Mouse (Mus musculus): ENCODE measurements around the gene Acacb. TPM values are rescaled to one million over a fixed set of nuclear protein-coding genes. Genes with fewer than 3 reads are reported as not detected.
A peak's percentile ranks its signal among the peaks of the same experiment; 100 is the strongest.

The Acacb gene
- polyA plus RNA-seq, 1 experiment from 2014 or later, result 1.8 TPM

- H3K4me3 ChIP-seq, result no peak overlapping the region; the same call in 1 of the 2 replicates
- 87% methylated on average over 7 of the region's 7 CpGs for WGBS
- H3K9me3 ChIP-seq, result no peaks in the 10 kb centered on the region
Observed at GRCm38 (mm10) chr5:114126499-114127244, 19.7 kb upstream of the Acacb start.

DNA sequence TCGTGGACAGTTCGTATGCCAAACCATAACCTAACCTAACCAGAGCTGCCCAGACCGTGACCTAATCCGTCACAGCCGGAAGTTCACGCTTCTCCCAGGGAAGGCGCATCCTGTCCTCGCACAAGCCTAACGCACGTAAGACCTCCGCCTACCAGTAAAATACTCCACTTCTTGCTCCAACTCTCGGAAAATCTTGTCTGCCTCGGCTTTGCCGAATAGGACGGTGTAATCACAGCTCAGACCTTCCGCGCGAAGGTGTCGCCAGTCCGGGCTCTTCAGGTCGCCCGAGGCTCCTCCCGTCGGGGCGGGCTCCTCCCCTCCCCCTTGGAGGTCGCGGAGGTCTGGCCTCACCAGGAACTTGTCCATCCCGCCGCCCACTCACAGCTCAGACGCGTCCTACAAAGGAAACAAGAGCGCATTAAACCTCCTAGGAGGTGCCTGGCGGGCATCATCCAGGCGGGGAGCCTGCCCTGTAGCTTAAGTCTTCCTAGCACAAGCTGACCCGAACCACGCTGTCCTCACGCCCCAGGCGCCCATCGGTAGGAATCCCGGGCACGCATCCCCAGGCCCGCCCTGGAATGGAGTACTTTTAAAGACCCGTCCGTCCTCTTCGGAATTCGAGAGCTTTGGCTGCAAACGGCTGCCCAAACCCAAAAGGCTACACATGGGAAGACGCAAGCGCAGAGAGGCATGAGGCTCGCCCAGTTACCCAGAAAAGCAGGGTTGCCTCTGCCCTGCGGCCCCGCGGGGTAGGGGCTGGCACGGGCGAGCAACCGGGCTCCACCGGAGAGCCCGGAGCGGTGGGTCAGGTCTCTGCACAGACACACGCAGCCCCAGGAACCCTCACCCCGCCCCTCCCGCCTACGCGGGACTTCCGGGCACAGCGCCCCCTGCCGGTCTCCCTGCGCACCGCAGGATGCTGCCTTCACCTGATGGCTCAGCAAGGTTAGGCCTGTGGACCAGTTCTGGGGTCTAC is 18.7 kb upstream of the Acacb start, which contains the start of gene Alkbh2:
Gene Alkbh2 (minus strand): TSS at position 845 of the 976 bp plus-strand sequence.
- Histone ChIP-seq H3K9ac (peak within 1 kb of the TSS; percentile 68), H3K27ac (peak within 1 kb of the TSS; percentile 21), H3K36me3 (peaks cover 24% of the 10 kb centered on the region), H3K4me3 (peak within 1 kb of the TSS; percentile 55), H3K4me2 (replicated peaks) (peak within 1 kb of the TSS; percentile 95), H3K9me3 (no peaks in the 10 kb centered on the region), H3K27me3 (replicated peaks) (no peaks in the 10 kb centered on the region), H3K4me1 (peaks cover 15% of the 10 kb centered on the region)
- peak; percentile 41 for ATAC-seq (ENCODE audit: low FRiP score, low read depth)
- under 1% methylated on average over 68 of the region's 69 CpGs for WGBS

More at GRCm38 (mm10) chr5:114126499-114127244, 19.7 kb upstream of the Acacb start:
- Histone ChIP-seq H3K27me3 (replicated peaks) (no peaks in the 10 kb centered on the region), H3K27ac (no peak overlapping the region), H3K4me1 (peaks cover 6% of the 10 kb centered on the region), H3K36me3 (peaks cover 34% of the 10 kb centered on the region), H3K4me2 (replicated peaks) (peak overlapping the region; percentile 95), H3K9ac (peak overlapping the region; percentile 68; the same call in 1 of the 2 replicates)
- ATAC-seq (ENCODE audit: low FRiP score, low read depth), result no peak

DNA sequence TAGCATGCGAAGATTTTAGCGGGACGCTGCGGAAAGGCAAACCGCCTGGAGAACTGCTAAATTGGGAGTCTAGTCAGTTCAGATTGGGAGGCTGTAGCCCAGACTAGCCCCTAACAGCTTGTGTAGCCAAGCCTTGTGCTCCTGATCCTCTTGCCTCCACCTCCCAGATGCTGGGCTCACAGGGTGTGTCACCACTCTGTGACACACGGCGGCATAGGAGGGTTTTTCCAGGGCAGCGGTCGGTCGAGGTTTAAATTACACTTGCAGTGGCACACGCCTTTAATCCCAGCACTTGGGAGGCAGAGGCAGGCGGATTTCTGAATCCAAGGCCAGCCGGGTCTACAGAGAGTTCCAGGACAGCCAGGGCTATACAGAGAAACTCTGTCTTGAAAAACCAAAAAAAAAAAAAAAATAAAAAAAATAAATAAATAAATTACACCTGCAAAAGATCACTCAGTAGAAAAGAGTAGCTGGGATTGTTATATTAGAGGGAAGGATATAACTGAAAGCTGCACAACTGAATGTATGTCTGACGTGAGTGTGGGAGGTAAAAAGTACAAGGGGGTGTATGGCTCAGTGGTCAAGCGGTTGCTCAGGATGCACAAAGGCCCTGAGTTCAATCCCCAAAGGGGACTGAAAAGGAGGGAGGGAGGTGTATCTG is 16.7 kb upstream of the Acacb start:
- peak overlapping the region; percentile 90 for H3K4me2 ChIP-seq (replicated peaks)
- H3K27ac ChIP-seq, result no peak overlapping the region
- ATAC-seq (ENCODE audit: low FRiP score, low read depth), result no peak
- H3K27me3 ChIP-seq (replicated peaks), result no peaks in the 10 kb centered on the region
- H3K4me3 ChIP-seq, result peak overlapping the region; percentile 70; the same call in 1 of the 2 replicates
- H3K36me3 ChIP-seq, result peaks cover 7% of the 10 kb centered on the region; the same call in 1 of the 2 replicates
- H3K9me3 ChIP-seq, result no peaks in the 10 kb centered on the region
- peaks cover 15% of the 10 kb centered on the region for H3K4me1 ChIP-seq
- 80% methylated on average over 15 of the region's 15 CpGs for WGBS
- H3K9ac ChIP-seq, result no peak overlapping the region

GRCm38 (mm10) chr5:114130211-114130605 is 16.1 kb upstream of the Acacb start, which contains the start of gene Ung:
Gene Ung, plus strand, starts transcription at chr5:114130386.
- H3K9ac ChIP-seq, result peak within 1 kb of the TSS; percentile 63
- H3K27ac ChIP-seq, result no peak within 1 kb of the TSS
- no peaks in the 10 kb centered on the region for H3K27me3 ChIP-seq (replicated peaks)
- H3K4me1 ChIP-seq, result peaks cover 15% of the 10 kb centered on the region
- peak within 1 kb of the TSS; percentile 90 for H3K4me2 ChIP-seq (replicated peaks)
- H3K4me3 ChIP-seq, result peak within 1 kb of the TSS; percentile 70
- ATAC-seq (ENCODE audit: low FRiP score, low read depth), result peak; percentile 61
- WGBS, result under 1% methylated on average over 29 of the region's 29 CpGs
- H3K36me3 ChIP-seq, result peaks cover 7% of the 10 kb centered on the region; the same call in 1 of the 2 replicates
- no peaks in the 10 kb centered on the region for H3K9me3 ChIP-seq

DNA sequence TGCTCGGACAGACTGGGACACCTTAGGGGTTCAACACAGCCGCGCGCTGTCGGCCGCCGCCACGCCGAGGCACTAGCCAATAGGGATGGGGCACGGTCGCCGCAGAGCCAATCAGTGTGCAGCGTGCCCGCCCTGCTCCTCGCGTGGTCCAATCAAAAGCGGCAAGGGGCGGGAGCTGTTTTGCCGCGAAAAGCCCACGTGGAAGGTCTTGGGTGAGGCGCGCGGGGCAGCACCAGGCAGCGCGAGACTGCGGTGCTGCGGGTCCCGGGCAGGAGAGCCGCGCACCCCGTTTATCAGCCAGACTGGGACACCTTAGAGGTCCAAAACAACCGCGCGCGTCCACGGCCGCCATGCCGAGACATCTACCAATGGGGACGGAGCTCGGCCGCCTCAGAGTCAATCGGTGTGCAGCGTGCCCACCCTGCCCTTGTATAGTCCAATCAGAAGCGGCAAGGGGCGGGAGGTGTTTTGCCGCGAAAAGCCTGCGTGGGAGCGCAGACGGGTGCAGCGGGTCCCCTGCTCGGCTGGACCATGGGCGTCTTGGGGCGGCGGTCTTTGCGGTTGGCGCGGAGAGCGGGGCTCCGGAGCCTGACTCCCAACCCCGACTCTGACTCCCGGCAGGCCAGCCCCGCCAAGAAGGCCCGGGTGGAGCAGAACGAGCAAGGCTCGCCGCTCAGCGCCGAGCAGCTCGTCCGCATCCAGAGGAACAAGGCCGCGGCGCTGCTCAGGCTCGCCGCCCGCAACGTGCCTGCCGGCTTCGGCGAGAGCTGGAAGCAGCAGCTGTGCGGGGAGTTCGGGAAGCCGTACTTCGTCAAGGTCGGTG is 15.4 kb upstream of the Acacb start:
- Histone ChIP-seq H3K4me3 (peak overlapping the region; percentile 70), H3K9ac (peak overlapping the region; percentile 63), H3K27ac (no peak overlapping the region), H3K9me3 (no peaks in the 10 kb centered on the region), H3K4me2 (replicated peaks) (peak overlapping the region; percentile 90), H3K4me1 (peaks cover 15% of the 10 kb centered on the region), H3K36me3 (no peaks in the 10 kb centered on the region), H3K27me3 (replicated peaks) (no peaks in the 10 kb centered on the region)
- WGBS, result under 1% methylated on average over 87 of the region's 87 CpGs
- peak; percentile 98 for ATAC-seq (ENCODE audit: low FRiP score, low read depth)

- Histone ChIP-seq H3K9ac (peak overlapping the region; percentile 63), H3K27me3 (replicated peaks) (no peaks in the 10 kb centered on the region), H3K4me3 (peak overlapping the region; percentile 70), H3K4me2 (replicated peaks) (peak overlapping the region; percentile 90), H3K4me1 (peaks cover 15% of the 10 kb centered on the region), H3K27ac (no peak overlapping the region), H3K36me3 (no peaks in the 10 kb centered on the region), H3K9me3 (no peaks in the 10 kb centered on the region)
- under 1% methylated on average over 15 of the region's 15 CpGs for WGBS
- no peak for ATAC-seq (ENCODE audit: low FRiP score, low read depth)
Observed at GRCm38 (mm10) chr5:114131521-114131840, 14.9 kb upstream of the Acacb start.

DNA sequence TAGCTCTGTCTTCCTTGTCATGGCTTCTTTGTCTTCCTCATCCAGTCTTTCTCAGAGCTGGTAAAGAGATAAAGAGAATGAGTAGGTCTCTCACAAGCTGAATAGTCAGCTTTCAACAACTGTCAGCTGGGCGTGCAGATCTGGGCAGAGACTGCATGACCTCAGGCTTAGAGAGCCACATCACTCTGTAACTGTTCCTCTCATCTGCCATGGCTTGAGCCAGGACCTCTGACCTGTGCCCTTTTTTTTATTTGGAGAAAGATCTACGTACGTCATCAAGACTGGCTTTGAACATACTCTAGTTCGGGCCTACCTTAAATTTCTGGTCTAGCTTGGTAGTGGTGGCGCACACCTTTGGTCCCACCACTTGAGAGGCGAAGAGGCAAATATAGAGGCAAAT is 13.5 kb upstream of the Acacb start:
- H3K4me3 ChIP-seq, result no peak overlapping the region
- no peak for ATAC-seq (ENCODE audit: low FRiP score, low read depth)
- no peaks in the 10 kb centered on the region for H3K9me3 ChIP-seq
- 0 out of 2 replicates have a peak, but pooled peaks cover 4% of the 10 kb centered on the region for H3K36me3 ChIP-seq
- H3K27me3 ChIP-seq (replicated peaks), result no peaks in the 10 kb centered on the region
- no peak overlapping the region for H3K9ac ChIP-seq
- H3K4me1 ChIP-seq, result peaks cover 17% of the 10 kb centered on the region
- H3K4me2 ChIP-seq (replicated peaks), result no peak overlapping the region
- no peak overlapping the region for H3K27ac ChIP-seq
- WGBS, result 84% methylated on average over 6 of the region's 6 CpGs

DNA sequence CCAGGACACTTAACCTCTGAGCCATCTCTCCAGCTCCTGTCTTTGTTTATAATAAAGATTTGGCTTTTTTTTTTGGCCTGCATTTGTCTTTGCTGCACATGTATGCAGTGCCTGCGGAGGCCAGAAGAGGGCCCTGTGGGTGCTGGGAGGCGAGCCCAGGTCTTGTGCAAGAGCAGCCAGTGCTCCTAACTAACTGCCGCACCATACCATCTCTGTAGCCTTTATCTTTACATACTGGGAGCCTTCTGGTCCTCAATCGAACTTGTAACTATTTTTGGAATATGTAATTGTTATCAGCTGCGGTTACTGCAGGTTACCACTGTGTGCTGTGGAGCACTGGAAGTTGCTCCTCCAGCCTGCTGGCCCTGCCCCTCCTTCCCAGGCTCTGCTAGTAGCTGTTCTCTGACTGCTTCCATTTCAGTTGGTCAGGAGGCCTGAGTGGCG is 12.2 kb upstream of the Acacb start:
- Histone ChIP-seq H3K9ac (no peak overlapping the region), H3K36me3 (0 out of 2 replicates have a peak, but pooled peaks cover 4% of the 10 kb centered on the region)

DNA sequence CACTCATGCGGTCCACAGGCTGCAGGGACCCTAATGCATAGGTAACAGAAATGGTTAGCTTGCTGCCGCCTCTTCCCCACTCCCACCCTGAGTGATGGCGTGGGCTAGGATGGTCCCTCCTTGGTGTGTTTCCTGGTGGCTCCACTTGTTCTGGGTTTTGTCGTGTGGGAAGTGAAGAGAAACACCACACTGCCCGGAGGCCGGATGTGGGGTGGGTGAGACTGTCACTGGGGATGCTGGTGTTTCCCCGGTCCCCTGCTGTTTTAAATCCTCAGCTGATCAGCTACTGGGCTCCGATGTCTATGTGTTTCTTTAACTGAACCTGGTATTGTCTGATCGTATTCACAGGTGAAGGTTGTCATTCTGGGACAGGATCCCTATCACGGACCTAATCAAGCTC is 10.8 kb upstream of the Acacb start:
- Histone ChIP-seq H3K4me1 (peaks cover 40% of the 10 kb centered on the region), H3K9ac (no peak overlapping the region)
- WGBS, result 91% methylated on average over 10 of the region's 10 CpGs

More for the DNA sequence above, 12.2 kb upstream of the Acacb start:
- no peak for ATAC-seq (ENCODE audit: low FRiP score, low read depth)
- Histone ChIP-seq H3K4me3 (no peak overlapping the region), H3K4me2 (replicated peaks) (no peak overlapping the region), H3K27me3 (replicated peaks) (no peaks in the 10 kb centered on the region), H3K4me1 (peaks cover 30% of the 10 kb centered on the region), H3K9me3 (no peaks in the 10 kb centered on the region), H3K27ac (no peak overlapping the region)
- 83% methylated on average over 6 of the region's 6 CpGs for WGBS

GRCm38 (mm10) chr5:114137481-114138276 is 8.7 kb upstream of the Acacb start:
- H3K4me1 ChIP-seq, result peaks cover 25% of the 10 kb centered on the region
- H3K4me3 ChIP-seq, result no peak overlapping the region
- H3K36me3 ChIP-seq, result 0 out of 2 replicates have a peak, but pooled peaks cover 4% of the 10 kb centered on the region
- H3K27ac ChIP-seq, result no peak overlapping the region
- no peak for ATAC-seq (ENCODE audit: low FRiP score, low read depth)
- H3K27me3 ChIP-seq (replicated peaks), result no peaks in the 10 kb centered on the region
- H3K4me2 ChIP-seq (replicated peaks), result no peak overlapping the region
- H3K9me3 ChIP-seq, result no peaks in the 10 kb centered on the region
- H3K9ac ChIP-seq, result no peak overlapping the region
- 89% methylated on average over 15 of the region's 15 CpGs for WGBS

More for the DNA sequence above, 10.8 kb upstream of the Acacb start:
- no peak for ATAC-seq (ENCODE audit: low FRiP score, low read depth)
- Histone ChIP-seq H3K4me3 (no peak overlapping the region), H3K4me2 (replicated peaks) (no peak overlapping the region), H3K27me3 (replicated peaks) (no peaks in the 10 kb centered on the region), H3K9me3 (no peaks in the 10 kb centered on the region), H3K36me3 (0 out of 2 replicates have a peak, but pooled peaks cover 4% of the 10 kb centered on the region), H3K27ac (no peak overlapping the region)
